Mouse (Mus musculus): ENCODE data around the gene Hivep1.
A peak's percentile ranks its signal among the peaks of the same experiment; 100 is the strongest.

Hivep1 gene

GRCm38 (mm10) chr13:42075546-42075945, 23.7 kb downstream of the Hivep1 start:
- DNase-seq (ENCODE audit: low spot score in 2 of 2): no peak

DNA sequence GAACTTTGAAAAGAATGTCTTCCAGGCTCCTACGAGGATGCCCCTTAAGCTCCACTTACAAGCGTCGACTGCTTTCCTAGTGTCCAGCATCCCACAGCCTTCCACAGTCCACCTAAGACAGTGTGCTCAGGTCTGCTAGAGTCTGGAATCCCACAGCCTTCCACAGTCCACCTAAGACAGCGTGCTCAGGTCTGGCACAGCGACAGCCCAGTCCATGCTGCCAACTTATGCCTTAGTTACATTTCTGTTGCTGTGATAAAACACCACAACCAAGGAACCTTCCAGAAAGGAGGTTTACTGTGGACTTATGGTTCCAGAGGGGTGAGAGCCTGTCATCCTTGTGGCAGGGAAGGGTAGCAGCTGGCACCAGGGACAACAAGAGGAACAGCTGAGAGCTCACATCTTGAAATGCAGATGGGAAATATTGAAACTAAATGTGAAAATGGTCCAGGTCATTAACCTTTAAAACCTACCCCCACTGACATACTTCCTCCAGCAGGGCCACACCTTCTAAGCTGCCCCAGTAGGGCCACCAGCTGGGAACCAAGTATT, 25.0 kb downstream of the Hivep1 start:
- no peak for DNase-seq (ENCODE audit: low spot score in 2 of 2)

DNA sequence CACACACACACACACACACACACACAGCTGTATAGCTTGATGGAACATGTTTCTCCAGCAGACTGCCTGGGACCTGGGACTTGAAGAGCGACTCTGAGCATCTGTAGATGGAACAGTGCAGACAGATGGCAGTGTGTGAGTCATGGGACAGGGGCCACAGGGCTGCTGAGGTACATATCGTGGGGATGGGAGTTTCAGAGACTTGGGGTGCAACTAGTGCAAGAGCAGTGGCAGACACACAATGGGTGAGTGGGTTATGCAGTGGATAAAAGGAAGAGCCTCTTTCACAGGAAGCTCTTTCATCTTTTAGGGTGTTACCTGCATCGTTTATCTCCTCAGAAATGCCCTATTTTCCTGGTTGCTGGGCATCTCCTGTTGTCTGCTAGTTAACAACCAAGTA, 25.8 kb downstream of the Hivep1 start:
- no peak for DNase-seq (ENCODE audit: low spot score in 2 of 2)

DNA sequence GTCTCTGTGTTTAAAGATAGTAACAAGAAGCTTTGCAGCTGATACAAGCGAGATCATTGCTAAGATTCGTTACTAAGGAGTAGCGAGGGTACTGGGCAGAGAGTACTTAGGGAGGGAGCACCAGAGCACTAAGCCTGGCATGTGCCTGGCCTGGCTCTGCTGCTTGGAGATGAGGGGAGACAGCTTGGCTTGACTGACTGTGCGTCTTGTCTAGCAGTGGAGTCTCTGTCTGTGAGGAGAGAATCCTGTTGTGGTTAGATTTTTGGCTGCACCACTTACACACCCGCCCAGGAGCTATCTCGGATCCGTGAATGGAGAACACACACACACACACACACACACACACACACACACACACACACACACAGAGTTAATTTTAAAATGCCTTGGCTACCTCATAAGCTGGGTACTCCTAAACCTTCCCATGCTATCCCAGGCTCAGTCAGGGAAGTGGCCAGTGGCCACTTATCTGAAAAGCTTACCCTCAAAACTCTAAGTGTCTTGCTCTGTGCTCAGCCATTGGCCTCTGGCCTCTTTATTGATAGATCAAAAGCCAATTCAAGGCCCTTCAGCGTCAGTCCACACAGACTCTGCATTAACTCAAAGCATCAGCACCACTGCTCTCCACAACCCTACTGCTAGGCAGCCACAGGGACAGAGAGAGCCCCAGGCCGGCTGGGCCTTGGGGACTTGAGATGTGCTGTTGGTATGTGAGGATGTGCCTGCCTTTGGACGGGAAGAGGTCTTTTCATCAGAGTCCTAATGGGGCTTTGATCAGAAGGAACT, 28.5 kb downstream of the Hivep1 start:
- no peak for DNase-seq (ENCODE audit: low spot score in 2 of 2)

GRCm38 (mm10) chr13:42088339-42088738, 36.5 kb downstream of the Hivep1 start:
- no peak for DNase-seq (ENCODE audit: low spot score in 2 of 2)

- no peak for DNase-seq (ENCODE audit: low spot score in 2 of 2)
Measured at GRCm38 (mm10) chr13:42089025-42089424, 37.2 kb downstream of the Hivep1 start.

GRCm38 (mm10) chr13:42090751-42091150, 38.9 kb downstream of the Hivep1 start:
- no peak for DNase-seq (ENCODE audit: low spot score in 2 of 2)

- DNase-seq (ENCODE audit: low spot score in 2 of 2): no peak
Measured at GRCm38 (mm10) chr13:42092392-42093139, 40.7 kb downstream of the Hivep1 start.

DNA sequence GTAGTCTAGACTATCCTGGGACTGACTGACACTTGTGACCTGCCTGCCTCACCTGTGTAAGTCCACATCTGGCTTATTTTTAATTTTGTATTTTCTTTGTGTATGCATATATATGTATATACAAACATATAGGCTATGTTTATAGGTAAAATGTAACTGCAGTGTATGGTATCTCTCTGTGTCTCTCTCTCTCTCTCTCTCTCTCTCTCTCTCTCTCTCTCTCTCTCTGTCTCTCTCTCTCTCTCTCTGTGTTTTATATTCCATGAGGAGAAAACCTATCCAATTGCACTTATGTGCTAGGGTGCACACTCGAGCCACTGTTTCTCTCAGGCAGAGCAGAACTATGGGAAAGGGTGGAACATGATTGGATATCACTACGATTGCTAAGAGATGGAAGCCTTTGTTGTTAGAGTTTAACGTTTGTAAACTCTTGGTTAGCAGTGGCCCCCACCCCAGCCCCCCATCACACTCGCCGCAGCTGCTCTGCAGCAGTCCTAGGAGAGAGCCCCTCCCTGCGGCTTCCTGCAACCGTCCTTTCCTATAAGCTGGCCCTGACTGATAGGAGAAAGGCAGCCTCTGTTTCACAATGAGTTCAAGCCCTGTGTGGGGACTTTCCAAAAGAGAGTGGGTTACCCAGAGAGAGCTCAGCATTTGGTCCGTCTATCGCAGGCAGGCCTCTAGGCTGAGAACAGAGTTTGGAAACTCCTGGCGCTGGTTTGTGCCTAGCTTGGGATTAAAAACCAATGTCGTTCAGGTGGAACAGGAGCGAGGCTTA, 41.6 kb downstream of the Hivep1 start:
- peak; percentile 33 to 36 for DNase-seq (ENCODE audit: low spot score in 2 of 2)

DNA sequence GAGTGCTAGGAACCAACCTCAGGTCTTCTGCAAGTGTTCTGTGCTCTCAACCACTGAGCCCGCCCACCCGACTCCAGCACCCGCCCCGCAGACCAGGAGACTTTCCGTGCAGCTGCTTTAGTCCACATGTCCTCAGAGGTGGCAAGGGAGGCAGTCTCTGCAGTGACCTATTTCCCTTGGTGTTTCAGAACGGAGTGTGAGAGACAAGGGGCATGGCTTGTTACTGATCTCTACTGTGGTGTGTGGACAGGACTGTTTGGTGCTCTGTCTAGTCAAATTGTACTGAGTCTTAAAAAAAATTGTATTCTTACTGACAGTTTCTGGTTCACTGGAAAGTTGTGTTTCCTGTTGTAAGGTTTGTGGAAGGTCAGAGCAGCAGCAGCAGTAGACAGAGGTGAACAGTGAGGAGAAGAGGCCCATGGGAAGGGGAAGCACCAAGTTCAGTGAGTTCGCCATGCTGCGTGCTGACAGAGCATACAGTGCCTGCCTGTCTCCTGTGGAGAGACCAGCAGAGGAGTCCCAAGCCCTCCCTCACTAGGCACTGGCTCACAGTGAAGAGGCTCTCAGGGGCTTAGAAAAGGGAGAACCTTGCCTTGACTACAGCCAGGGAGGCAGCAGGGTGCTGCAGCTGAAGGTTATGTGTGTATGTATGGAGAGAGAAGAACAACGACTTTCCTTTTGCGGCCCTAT, 44.1 kb downstream of the Hivep1 start:
- DNase-seq (ENCODE audit: low spot score in 2 of 2): peak; percentile 44 to 54

GRCm38 (mm10) chr13:42097109-42097508, 45.3 kb downstream of the Hivep1 start:
- no peak for DNase-seq (ENCODE audit: low spot score in 2 of 2)

- no peak for DNase-seq (ENCODE audit: low spot score in 2 of 2)
Measured at GRCm38 (mm10) chr13:42098522-42098921, 46.7 kb downstream of the Hivep1 start.

GRCm38 (mm10) chr13:42099523-42099922, 47.7 kb downstream of the Hivep1 start:
- DNase-seq (ENCODE audit: low spot score in 2 of 2): no peak

GRCm38 (mm10) chr13:42101440-42102190, 49.8 kb downstream of the Hivep1 start:
- no peak for DNase-seq (ENCODE audit: low spot score in 2 of 2)

DNA sequence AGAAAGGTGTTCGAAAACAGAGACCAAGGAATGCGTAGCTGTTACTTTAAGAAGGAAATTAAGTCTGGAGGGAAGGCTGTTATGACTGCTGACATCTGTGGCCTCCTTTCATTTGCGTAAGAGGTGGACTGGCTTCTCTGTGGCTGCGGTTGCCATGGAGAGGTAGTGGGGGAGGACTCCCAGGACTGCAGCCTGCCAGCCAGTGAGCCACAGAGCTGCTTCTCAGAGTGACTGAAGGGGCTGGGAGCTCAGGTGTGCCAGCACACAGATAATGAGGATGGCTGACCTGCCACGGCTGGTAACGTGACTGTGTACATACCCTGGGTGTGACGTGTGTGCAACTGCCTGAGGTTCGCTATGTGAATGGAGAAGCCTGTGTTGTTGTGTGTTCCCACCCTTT, 51.2 kb downstream of the Hivep1 start:
- peak; percentile 77 to 78 for DNase-seq (ENCODE audit: low spot score in 2 of 2)

- no peak for DNase-seq (ENCODE audit: low spot score in 2 of 2)
Measured at GRCm38 (mm10) chr13:42103486-42104166, 51.8 kb downstream of the Hivep1 start.

DNA sequence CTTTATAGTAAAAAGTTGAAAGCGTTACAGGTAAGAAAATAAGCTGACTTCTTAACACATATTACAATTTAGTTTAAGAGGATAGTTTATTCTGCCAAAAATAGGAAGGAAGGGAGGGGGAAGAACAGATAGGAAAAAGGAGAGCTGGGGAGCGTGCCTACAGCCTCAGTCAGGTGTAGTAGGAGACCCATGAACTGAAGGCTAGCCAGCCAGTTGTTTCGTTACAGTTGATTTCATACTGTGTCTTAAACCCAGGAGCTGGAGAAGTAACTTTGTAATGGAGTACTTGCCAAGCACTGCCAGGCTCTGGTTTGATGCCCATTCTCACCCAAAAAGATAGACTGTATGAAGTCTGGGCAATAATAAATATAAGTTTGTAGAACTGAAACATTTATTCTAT, 52.5 kb downstream of the Hivep1 start:
- DNase-seq (ENCODE audit: low spot score in 2 of 2): no peak

DNA sequence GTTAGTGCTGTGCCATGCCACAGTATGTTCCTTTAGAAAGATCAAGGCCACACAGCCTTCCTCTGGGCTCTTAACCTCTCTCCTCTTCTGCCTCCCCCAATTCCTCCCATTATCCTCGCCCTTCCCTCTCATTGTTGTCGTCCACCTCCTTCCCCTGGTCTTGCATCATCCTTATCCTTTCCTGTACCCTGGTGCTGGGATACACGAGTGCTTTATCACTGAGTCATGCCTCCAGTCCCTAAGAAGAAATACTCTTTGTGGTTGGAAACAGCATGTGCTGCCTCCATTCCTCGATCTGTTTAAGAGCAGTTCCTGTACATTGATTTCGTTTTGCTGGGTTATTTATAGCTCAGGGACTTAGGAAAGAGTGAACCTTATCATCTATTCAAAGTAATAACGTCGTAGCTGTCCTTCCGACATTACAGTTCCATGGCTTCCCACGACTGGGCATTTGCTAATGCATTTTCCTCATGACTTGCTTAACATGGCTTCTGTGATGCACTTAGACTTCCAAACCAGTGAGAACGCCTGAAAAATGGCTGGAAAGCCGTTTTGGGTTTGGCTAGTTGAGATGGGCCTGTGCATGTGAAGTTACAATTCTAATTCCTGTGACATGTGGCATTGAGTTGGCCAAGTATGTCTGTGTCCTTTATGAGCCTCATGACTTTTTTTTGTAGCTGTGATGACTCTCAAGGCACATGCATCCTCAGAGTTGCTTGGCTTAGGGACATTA, 56.8 kb downstream of the Hivep1 start:
- DNase-seq (ENCODE audit: low spot score in 2 of 2): no peak

DNA sequence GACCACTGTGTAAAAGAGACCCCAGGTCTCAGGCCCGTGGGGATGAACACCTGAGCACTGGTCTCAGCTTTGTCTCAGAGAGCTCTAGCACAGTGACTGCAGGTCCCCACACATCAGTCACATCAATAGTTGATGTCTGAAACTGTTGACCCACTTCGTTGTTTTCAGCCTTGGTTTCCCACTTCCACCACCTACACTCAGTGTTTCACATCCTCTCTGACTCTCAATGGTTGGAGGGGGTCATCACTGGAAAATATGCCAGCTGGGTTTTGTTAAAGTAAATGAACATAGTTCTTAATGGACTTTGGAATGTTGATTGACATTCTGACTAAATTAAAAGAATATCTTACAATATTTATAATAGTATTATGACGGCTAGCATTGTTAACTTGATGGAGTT, 58.6 kb downstream of the Hivep1 start:
- no peak for DNase-seq (ENCODE audit: low spot score in 2 of 2)

All from spleen, postnatal 36 days (tissue).